Mouse (Mus musculus) heart, embryonic 10.5 days (tissue): Measurements from ENCODE around the gene P2rx6. TPM values are rescaled to one million over a fixed set of nuclear protein-coding genes. Genes with fewer than 3 reads are reported as not detected.
"Not testable (repeated sequence)": the region's sequence is repeated elsewhere in the genome, so short reads cannot be mapped to it uniquely, and the experiment has no call there.

ENCODE experiments used
- DNase-seq: peaks from one replicate; pipeline ENCODE4 v3.0.0-alpha.2; 2017; ENCODE audit warnings: low spot score
- H3K27ac ChIP-seq: fragments of 300-500 bp; sonication (generic); 2 replicates; pipeline ENCODE4 v1.5.1; 2016; ENCODE audit warnings: mild to moderate bottlenecking
- H3K27me3 ChIP-seq: fragments of 300-500 bp; sonication (generic); 2 replicates; pipeline ENCODE4 v1.6.1; 2016; ENCODE audit warnings: mild to moderate bottlenecking; ENCODE audit not compliant: poor library complexity, insufficient read depth, severe bottlenecking
- H3K36me3 ChIP-seq: fragments of 300-500 bp; sonication (generic); 2 replicates; pipeline ENCODE4 v1.6.1; 2016; ENCODE audit warnings: mild to moderate bottlenecking, moderate library complexity
- H3K4me1 ChIP-seq: fragments of 300-500 bp; sonication (generic); 2 replicates; pipeline ENCODE4 v1.6.1; 2016; ENCODE audit warnings: mild to moderate bottlenecking
- H3K4me3 ChIP-seq: fragments of 300-500 bp; sonication (generic); 2 replicates; pipeline ENCODE4 v1.5.1; 2016; ENCODE audit warnings: mild to moderate bottlenecking, moderate library complexity
- H3K9me3 ChIP-seq: fragments of 300-500 bp; sonication (generic); 2 replicates; pipeline ENCODE4 v1.6.1; 2016; ENCODE audit warnings: mild to moderate bottlenecking, moderate library complexity
- WGBS: fragments of 180-500 bp; shearing (Covaris S2); methylation state at CpG from one replicate; pipeline ENCODE4 v1.1.7; 2016; 5-methylcytosine and 5-hydroxymethylcytosine counted together
- polyA plus RNA-seq: library from polyadenylated mRNA; unstranded; fragments of >200 nt; fragmentation: Nextera tagmentation; extraction: Ambion mirVana; gene quantifications from 2 replicates; pipeline ENCODE4 v1.2.1, GENCODE M21; 2016

P2rx6 gene
- polyA plus RNA-seq, 1 experiment from 2014 or later, result 0.39 TPM

GRCm38 (mm10) chr16:17552837-17553236 is 8.8 kb upstream of the P2rx6 start:
- DNase-seq, result no peak
- Histone ChIP-seq H3K4me1 (peaks cover 28% of the 10 kb centered on the region), H3K4me3 (no peak overlapping the region), H3K9me3 (no peaks in the 10 kb centered on the region), H3K36me3 (no peaks in the 10 kb centered on the region), H3K27me3 (0 out of 2 replicates have a peak, but pooled peaks cover 12% of the 10 kb centered on the region), H3K27ac (no peak overlapping the region)
- WGBS, result 63% methylated on average over 7 of the region's 7 CpGs

GRCm38 (mm10) chr16:17553910-17554685 is 7.6 kb upstream of the P2rx6 start:
- Histone ChIP-seq H3K4me3 (peak overlapping the region; percentile 42), H3K9me3 (no peaks in the 10 kb centered on the region), H3K4me1 (peaks cover 41% of the 10 kb centered on the region), H3K27ac (peak overlapping the region; percentile 87), H3K27me3 (0 out of 2 replicates have a peak, but pooled peaks cover 12% of the 10 kb centered on the region), H3K36me3 (no peaks in the 10 kb centered on the region)
- WGBS, result 9% methylated on average over 18 of the region's 18 CpGs
- peak; percentile 95 for DNase-seq

- 16% methylated on average over 4 of the region's 4 CpGs for WGBS
- Histone ChIP-seq H3K4me3 (peak overlapping the region; percentile 42), H3K27me3 (0 out of 2 replicates have a peak, but pooled peaks cover 12% of the 10 kb centered on the region), H3K4me1 (peaks cover 46% of the 10 kb centered on the region), H3K27ac (peak overlapping the region; percentile 87)
- DNase-seq, result peak; percentile 92
- not testable (repeated sequence) for H3K9me3 ChIP-seq, H3K36me3 ChIP-seq
Observed at GRCm38 (mm10) chr16:17554702-17555101, 7.0 kb upstream of the P2rx6 start.

GRCm38 (mm10) chr16:17556180-17556579 is 5.5 kb upstream of the P2rx6 start:
- 83% methylated on average over 4 of the region's 4 CpGs for WGBS
- H3K9me3 ChIP-seq, result no peaks in the 10 kb centered on the region
- no peak overlapping the region for H3K27ac ChIP-seq
- no peaks in the 10 kb centered on the region for H3K36me3 ChIP-seq
- H3K4me3 ChIP-seq, result no peak overlapping the region
- H3K4me1 ChIP-seq, result peaks cover 56% of the 10 kb centered on the region
- H3K27me3 ChIP-seq, result 0 out of 2 replicates have a peak, but pooled peaks cover 12% of the 10 kb centered on the region
- DNase-seq, result no peak

- peaks cover 62% of the 10 kb centered on the region for H3K4me1 ChIP-seq
- WGBS, result 55% methylated on average over 4 of the region's 4 CpGs
- DNase-seq, result no peak
Observed at GRCm38 (mm10) chr16:17556907-17557306, 4.8 kb upstream of the P2rx6 start.

GRCm38 (mm10) chr16:17557947-17558480 is 3.7 kb upstream of the P2rx6 start:
- 0% methylated on average over 5 of the region's 5 CpGs for WGBS
- peak; percentile 90 for DNase-seq
- Histone ChIP-seq H3K36me3 (no peaks in the 10 kb centered on the region), H3K4me3 (peak overlapping the region; percentile 40), H3K27ac (peak overlapping the region; percentile 69), H3K4me1 (peaks cover 70% of the 10 kb centered on the region), H3K27me3 (peaks cover 15% of the 10 kb centered on the region; the same call in 1 of the 2 replicates), H3K9me3 (no peaks in the 10 kb centered on the region)

More at GRCm38 (mm10) chr16:17556907-17557306, 4.8 kb upstream of the P2rx6 start:
- no peak overlapping the region for H3K4me3 ChIP-seq
- H3K27ac ChIP-seq, result no peak overlapping the region
- H3K36me3 ChIP-seq, result no peaks in the 10 kb centered on the region
- 0 out of 2 replicates have a peak, but pooled peaks cover 12% of the 10 kb centered on the region for H3K27me3 ChIP-seq
- no peaks in the 10 kb centered on the region for H3K9me3 ChIP-seq

- peak overlapping the region; percentile 40 for H3K4me3 ChIP-seq
- H3K9me3 ChIP-seq, result no peaks in the 10 kb centered on the region
- H3K27ac ChIP-seq, result peak overlapping the region; percentile 69
- peaks cover 67% of the 10 kb centered on the region for H3K4me1 ChIP-seq
- WGBS, result 0% methylated on average over 5 of the region's 5 CpGs
- no peaks in the 10 kb centered on the region for H3K36me3 ChIP-seq
- no peak for DNase-seq
- peaks cover 16% of the 10 kb centered on the region; the same call in 1 of the 2 replicates for H3K27me3 ChIP-seq
Observed at GRCm38 (mm10) chr16:17558811-17559210, 2.9 kb upstream of the P2rx6 start.

GRCm38 (mm10) chr16:17559396-17560027 is 2.2 kb upstream of the P2rx6 start:
- H3K4me3 ChIP-seq, result peak overlapping the region; percentile 40
- no peaks in the 10 kb centered on the region for H3K36me3 ChIP-seq
- no peak for DNase-seq
- peaks cover 16% of the 10 kb centered on the region; the same call in 1 of the 2 replicates for H3K27me3 ChIP-seq
- WGBS, result 64% methylated on average over 9 of the region's 9 CpGs
- no peaks in the 10 kb centered on the region for H3K9me3 ChIP-seq
- peaks cover 60% of the 10 kb centered on the region for H3K4me1 ChIP-seq
- H3K27ac ChIP-seq, result peak overlapping the region; percentile 69

GRCm38 (mm10) chr16:17561128-17561750 is 446 bp upstream of the P2rx6 start, which contains the start of gene Lrrc74b:
Gene Lrrc74b (minus strand): TSS chr16:17561247.
- Histone ChIP-seq H3K27me3 (peaks cover 25% of the 10 kb centered on the region; the same call in 1 of the 2 replicates), H3K4me3 (peak within 1 kb of the TSS; percentile 57), H3K27ac (peak within 1 kb of the TSS; percentile 79), H3K36me3 (no peaks in the 10 kb centered on the region), H3K4me1 (peaks cover 46% of the 10 kb centered on the region), H3K9me3 (no peaks in the 10 kb centered on the region)
- WGBS, result 1% methylated on average over 22 of the region's 22 CpGs
- peak; percentile 95 for DNase-seq

GRCm38 (mm10) chr16:17563580-17563979 is 1.9 kb downstream of the P2rx6 start:
- WGBS, result 68% methylated on average over 1 of the region's 1 CpGs
- H3K4me1 ChIP-seq, result peaks cover 35% of the 10 kb centered on the region
- no peaks in the 10 kb centered on the region for H3K36me3 ChIP-seq
- no peaks in the 10 kb centered on the region for H3K9me3 ChIP-seq
- no peak overlapping the region for H3K4me3 ChIP-seq
- H3K27ac ChIP-seq, result no peak overlapping the region
- no peak for DNase-seq
- H3K27me3 ChIP-seq, result peaks cover 30% of the 10 kb centered on the region; the same call in 1 of the 2 replicates

GRCm38 (mm10) chr16:17564221-17564620 is 2.5 kb downstream of the P2rx6 start:
- Histone ChIP-seq H3K27me3 (peaks cover 34% of the 10 kb centered on the region; the same call in 1 of the 2 replicates), H3K36me3 (no peaks in the 10 kb centered on the region), H3K9me3 (no peaks in the 10 kb centered on the region), H3K4me3 (no peak overlapping the region), H3K27ac (no peak overlapping the region), H3K4me1 (peaks cover 28% of the 10 kb centered on the region)
- WGBS, result 62% methylated on average over 2 of the region's 2 CpGs
- no peak for DNase-seq

- Histone ChIP-seq H3K4me1 (peaks cover 24% of the 10 kb centered on the region), H3K9me3 (no peaks in the 10 kb centered on the region), H3K4me3 (no peak overlapping the region), H3K27me3 (peaks cover 39% of the 10 kb centered on the region; the same call in 1 of the 2 replicates), H3K27ac (no peak overlapping the region), H3K36me3 (no peaks in the 10 kb centered on the region)
- 66% methylated on average over 3 of the region's 3 CpGs for WGBS
- no peak for DNase-seq
Observed at GRCm38 (mm10) chr16:17564771-17565170, 3.1 kb downstream of the P2rx6 start.
